Mouse (Mus musculus) stomach, embryonic 16.5 days (tissue): ENCODE results near the gene 1700023F06Rik. TPM values are rescaled to one million over a fixed set of nuclear protein-coding genes. Genes with fewer than 3 reads are reported as not detected.
A peak's percentile ranks its signal among the peaks of the same experiment; 100 is the strongest.

ENCODE experiments used
- ATAC-seq: fragments of 200-750 bp; cut with Nextera tagmentation; 2 replicates; pipeline ENCODE4 v1.8.0; 2017; ENCODE audit warnings: moderate number of reproducible peaks, moderate TSS enrichment; ENCODE audit not compliant: insufficient read depth, low FRiP score
- H3K27ac ChIP-seq: fragments of 300-500 bp; sonication (generic); 2 replicates; pipeline ENCODE4 v1.5.1; 2014; ENCODE audit warnings: low read length
- H3K27me3 ChIP-seq: fragments of 300-500 bp; sonication (generic); 2 replicates; pipeline ENCODE4 v1.6.1; 2014; ENCODE audit warnings: low read length, control low read depth, mixed read lengths; ENCODE audit not compliant: control insufficient read depth, insufficient read depth
- H3K36me3 ChIP-seq: fragments of 300-500 bp; sonication (generic); 2 replicates; pipeline ENCODE4 v1.6.1; 2014; ENCODE audit warnings: low read length; ENCODE audit not compliant: control insufficient read depth, insufficient read depth
- H3K4me1 ChIP-seq: fragments of 300-500 bp; sonication (generic); 2 replicates; pipeline ENCODE4 v1.6.1; 2014; ENCODE audit warnings: low read length, control low read depth, mixed read lengths; ENCODE audit not compliant: control insufficient read depth, insufficient read depth
- H3K4me2 ChIP-seq: fragments of 300-500 bp; sonication (generic); 2 replicates; pipeline ENCODE4 v1.6.1; 2014; ENCODE audit warnings: low read depth, low read length, mixed read lengths
- H3K4me3 ChIP-seq: fragments of 300-500 bp; sonication (generic); replicated peaks from 2 replicates; pipeline ENCODE4 v1.5.1; 2014; ENCODE audit warnings: mild to moderate bottlenecking, low read length
- H3K9ac ChIP-seq: fragments of 300-500 bp; sonication (generic); 2 replicates; pipeline ENCODE4 v1.6.1; 2014; ENCODE audit warnings: low read length
- H3K9me3 ChIP-seq: fragments of 300-500 bp; sonication (generic); replicated peaks from 2 replicates; pipeline ENCODE4 v1.6.1; 2016; ENCODE audit warnings: low read length, control low read depth; ENCODE audit not compliant: control insufficient read depth
- WGBS: fragments of 180-500 bp; shearing (Covaris S2); extraction: QIAGEN DNeasy Blood & Tissue Kit; methylation state at CpG from one replicate; pipeline ENCODE4 v1.1.7; 2014; 5-methylcytosine and 5-hydroxymethylcytosine counted together
- polyA plus RNA-seq: library from polyadenylated mRNA; unstranded; fragments of >200 nt; fragmentation: Nextera tagmentation; extraction: Ambion mirVana; gene quantifications from 2 replicates; pipeline ENCODE4 v1.2.1, GENCODE M21; 2015

Gene 1700023F06Rik
- polyA plus RNA-seq, 1 experiment from 2014 or later, result 0.83 TPM

GRCm38 (mm10) chr11:103218517-103218901 is 10.2 kb upstream of the 1700023F06Rik start:
- Histone ChIP-seq H3K9ac (peak overlapping the region; percentile 68), H3K4me1 (peaks cover 6% of the 10 kb centered on the region; the same call in 1 of the 2 replicates), H3K27me3 (no peaks in the 10 kb centered on the region), H3K27ac (no peak overlapping the region), H3K4me2 (peak overlapping the region; percentile 92), H3K4me3 (peak overlapping the region; percentile 53), H3K36me3 (no peaks in the 10 kb centered on the region), H3K9me3 (no peaks in the 10 kb centered on the region)
- peak; percentile 11; the same call in 1 of the 2 replicates for ATAC-seq
- WGBS, result 30% methylated on average over 6 of the region's 6 CpGs

GRCm38 (mm10) chr11:103217790-103218516 is 9.6 kb upstream of the 1700023F06Rik start, which contains the start of gene Spata32:
Gene Spata32, minus strand, starts transcription at chr11:103218432.
- H3K4me2 ChIP-seq, result peak within 1 kb of the TSS; percentile 92
- no peaks in the 10 kb centered on the region for H3K9me3 ChIP-seq
- no peaks in the 10 kb centered on the region for H3K27me3 ChIP-seq
- no peak within 1 kb of the TSS for H3K27ac ChIP-seq
- under 1% methylated on average over 45 of the region's 45 CpGs for WGBS
- H3K36me3 ChIP-seq, result no peaks in the 10 kb centered on the region
- ATAC-seq, result peak; percentile 76; the same call in 1 of the 2 replicates
- H3K4me3 ChIP-seq, result peak within 1 kb of the TSS; percentile 53
- peaks cover 6% of the 10 kb centered on the region; the same call in 1 of the 2 replicates for H3K4me1 ChIP-seq
- peak within 1 kb of the TSS; percentile 68 for H3K9ac ChIP-seq

- no peak for ATAC-seq
These were observed 7.0 kb upstream of the 1700023F06Rik start for GRCm38 (mm10) chr11:103215355-103215754.

GRCm38 (mm10) chr11:103213712-103214111 is 5.4 kb upstream of the 1700023F06Rik start:
- Histone ChIP-seq H3K9ac (no peak overlapping the region), H3K36me3 (no peaks in the 10 kb centered on the region), H3K27ac (no peak overlapping the region), H3K4me1 (peaks cover 6% of the 10 kb centered on the region; the same call in 1 of the 2 replicates), H3K27me3 (no peaks in the 10 kb centered on the region), H3K9me3 (no peaks in the 10 kb centered on the region), H3K4me3 (no peak overlapping the region), H3K4me2 (no peak overlapping the region)
- 86% methylated on average over 5 of the region's 5 CpGs for WGBS
- no peak for ATAC-seq

More at GRCm38 (mm10) chr11:103215355-103215754, 7.0 kb upstream of the 1700023F06Rik start:
- Histone ChIP-seq H3K4me3 (no peak overlapping the region), H3K4me1 (peaks cover 6% of the 10 kb centered on the region; the same call in 1 of the 2 replicates), H3K36me3 (no peaks in the 10 kb centered on the region), H3K9me3 (no peaks in the 10 kb centered on the region), H3K27ac (no peak overlapping the region), H3K4me2 (no peak overlapping the region), H3K9ac (no peak overlapping the region), H3K27me3 (no peaks in the 10 kb centered on the region)
- 66% methylated on average over 1 of the region's 1 CpGs for WGBS

GRCm38 (mm10) chr11:103210291-103210690 is 1.9 kb upstream of the 1700023F06Rik start:
- no peaks in the 10 kb centered on the region for H3K27me3 ChIP-seq
- no peaks in the 10 kb centered on the region for H3K4me1 ChIP-seq
- H3K9ac ChIP-seq, result no peak overlapping the region
- H3K4me3 ChIP-seq, result no peak overlapping the region
- WGBS, result 59% methylated on average over 8 of the region's 8 CpGs
- no peaks in the 10 kb centered on the region for H3K9me3 ChIP-seq
- H3K4me2 ChIP-seq, result no peak overlapping the region
- H3K36me3 ChIP-seq, result no peaks in the 10 kb centered on the region
- H3K27ac ChIP-seq, result no peak overlapping the region
- no peak for ATAC-seq

- H3K9ac ChIP-seq, result no peak overlapping the region
- H3K4me3 ChIP-seq, result no peak overlapping the region
- H3K36me3 ChIP-seq, result no peaks in the 10 kb centered on the region
- H3K4me1 ChIP-seq, result peaks cover 6% of the 10 kb centered on the region; the same call in 1 of the 2 replicates
- H3K9me3 ChIP-seq, result no peaks in the 10 kb centered on the region
- ATAC-seq, result no peak
- no peak overlapping the region for H3K27ac ChIP-seq
- H3K27me3 ChIP-seq, result no peaks in the 10 kb centered on the region
- H3K4me2 ChIP-seq, result no peak overlapping the region
- WGBS, result 89% methylated on average over 6 of the region's 6 CpGs
These were observed 2.2 kb downstream of the 1700023F06Rik start for GRCm38 (mm10) chr11:103206203-103206602.

- Histone ChIP-seq H3K9ac (no peak overlapping the region), H3K4me2 (no peak overlapping the region), H3K4me3 (no peak overlapping the region), H3K4me1 (peaks cover 21% of the 10 kb centered on the region), H3K27me3 (peaks cover 19% of the 10 kb centered on the region), H3K27ac (no peak overlapping the region), H3K36me3 (no peaks in the 10 kb centered on the region), H3K9me3 (no peaks in the 10 kb centered on the region)
- no peak for ATAC-seq
These were observed 6.0 kb downstream of the 1700023F06Rik start for GRCm38 (mm10) chr11:103202376-103202775.

- ATAC-seq, result peak; percentile 58; the same call in 1 of the 2 replicates
- H3K4me2 ChIP-seq, result no peak overlapping the region
- no peaks in the 10 kb centered on the region for H3K9me3 ChIP-seq
- H3K9ac ChIP-seq, result peak overlapping the region; percentile 39
- no peak overlapping the region; the same call in 1 of the 2 replicates for H3K27ac ChIP-seq
- WGBS, result 20% methylated on average over 6 of the region's 6 CpGs
- H3K27me3 ChIP-seq, result peaks cover 24% of the 10 kb centered on the region
- no peak overlapping the region for H3K4me3 ChIP-seq
- H3K4me1 ChIP-seq, result peaks cover 21% of the 10 kb centered on the region
- no peaks in the 10 kb centered on the region for H3K36me3 ChIP-seq
These were observed 6.7 kb downstream of the 1700023F06Rik start for GRCm38 (mm10) chr11:103201664-103202063.
